Mouse (Mus musculus) brain, embryonic 14.5 days (tissue): ENCODE measurements around the gene Znrd1as.

Experiments used
- CTCF ChIP-seq: fragments of 200-500 bp; IDR thresholded peaks from 2 replicates; pipeline ENCODE4 v1.5.1; 2012; ENCODE audit warnings: inconsistent platforms, mild to moderate bottlenecking, moderate library complexity, borderline replicate concordance; ENCODE audit not compliant: insufficient read depth, insufficient read length; ENCODE audit errors: extremely low read depth
- POLR2A ChIP-seq: fragments of 200-500 bp; IDR thresholded peaks from 2 replicates; pipeline ENCODE4 v1.6.1; 2012; ENCODE audit warnings: mild to moderate bottlenecking, inconsistent platforms, borderline replicate concordance; ENCODE audit not compliant: poor library complexity, insufficient read depth, insufficient read length, severe bottlenecking; ENCODE audit errors: extremely low read depth

GRCm38 (mm10) chr17:36995448-36995847, 37.1 kb downstream of the Znrd1as start:
- no peak for TF ChIP-seq POLR2A
- no peak for TF ChIP-seq CTCF
